Mouse (Mus musculus) ES-E14 (cell line): ENCODE measurements around the gene Chat.

Experiments
- MAFK ChIP-seq: IDR thresholded peaks from 2 replicates; pipeline ENCODE4 v1.6.1; 2014; ENCODE audit warnings: mild to moderate bottlenecking, low read depth, low read length, inconsistent platforms; ENCODE audit not compliant: insufficient read depth
- ZC3H11A ChIP-seq: IDR thresholded peaks from 2 replicates; pipeline ENCODE4 v1.6.1; 2012; ENCODE audit warnings: low read depth, mild to moderate bottlenecking, inconsistent platforms, low read length, borderline replicate concordance
- ZNF384 ChIP-seq: IDR thresholded peaks from 2 replicates; pipeline ENCODE4 v1.6.1; 2012; ENCODE audit warnings: low read depth, low read length, inconsistent platforms

DNA sequence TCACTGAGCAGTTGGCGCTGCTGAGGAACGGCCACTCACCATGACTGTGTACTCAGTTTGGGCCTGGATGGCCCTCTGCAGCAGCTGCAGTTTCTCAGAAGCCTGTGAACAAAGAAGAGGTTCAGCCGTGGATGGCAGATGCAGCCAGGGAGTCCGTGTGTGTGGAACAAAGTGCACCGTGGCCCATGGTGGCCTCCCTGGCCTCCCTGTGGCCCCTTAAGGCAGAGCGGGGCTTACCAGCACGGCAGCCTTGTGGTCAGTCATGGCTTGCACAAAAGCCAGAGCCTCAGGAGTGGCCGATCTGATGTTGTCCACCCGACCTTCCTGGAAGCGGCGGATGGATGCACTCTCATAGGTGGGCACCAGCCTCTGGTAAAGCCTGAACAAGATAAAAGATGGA lies 47.0 kb downstream of the Chat start:
- no peak for TF ChIP-seq ZC3H11A
- TF ChIP-seq ZNF384 = no peak
- TF ChIP-seq MAFK = no peak
